Mouse (Mus musculus) retina, postnatal 1 day (tissue): ENCODE data around the gene Nhsl2.
"Not testable (repeated sequence)": the region's sequence is repeated elsewhere in the genome, so short reads cannot be mapped to it uniquely, and the experiment has no call there.

Experiments
- DNase-seq: peaks from one replicate; pipeline ENCODE4 v3.0.0-alpha.2; 2012

Gene Nhsl2

DNA sequence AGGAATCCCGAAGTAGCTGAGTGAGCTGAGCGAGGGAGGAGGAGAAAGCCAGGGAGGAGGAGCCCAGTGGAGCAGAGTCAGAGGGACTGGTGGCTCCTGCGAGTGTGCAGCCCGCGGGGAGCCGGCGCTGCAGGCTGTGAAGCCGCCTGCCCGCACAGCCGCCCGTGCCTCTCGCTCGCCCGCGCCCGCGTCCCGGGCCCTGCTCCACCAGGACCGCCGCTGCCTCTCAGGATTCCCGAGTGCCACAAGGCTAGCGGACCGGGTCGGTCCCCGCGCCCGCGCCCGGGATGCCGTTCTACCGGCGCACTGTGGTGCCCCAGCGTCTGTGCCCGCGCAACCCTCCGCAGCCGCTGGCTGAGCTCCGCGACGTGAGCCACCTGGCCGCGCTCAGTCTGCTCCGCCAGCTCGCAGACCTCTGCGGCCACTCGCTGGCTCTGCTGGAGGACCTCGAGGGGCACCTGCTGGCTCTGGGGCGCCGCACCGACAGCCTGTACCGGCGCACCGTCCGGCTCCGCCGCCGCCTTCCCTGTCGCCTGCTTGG lies at the start of gene Nhsl2:
Gene Nhsl2, plus strand, starts transcription at position 105 of the 541 bp plus-strand sequence.
- peak; percentile 51 for DNase-seq

DNA sequence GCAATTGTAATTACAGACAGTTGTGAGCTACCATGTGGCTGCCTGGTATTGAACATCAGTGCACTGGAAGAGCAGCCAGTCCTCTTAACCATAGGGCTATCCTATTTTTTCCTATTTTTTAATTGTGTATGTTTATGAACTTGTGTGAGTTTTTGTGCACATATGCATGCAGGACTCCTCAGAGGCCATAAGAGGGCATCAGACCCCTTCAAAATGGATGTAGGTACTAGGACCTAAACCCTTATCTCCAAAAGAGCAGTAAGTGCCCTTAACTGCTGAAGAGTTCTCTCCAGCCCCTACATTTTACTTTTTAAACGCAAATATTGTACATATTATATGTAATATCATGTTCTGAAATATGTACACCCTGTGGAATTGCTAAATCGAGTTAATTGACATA lies 43.7 kb upstream of the Nhsl2 start:
- DNase-seq = peak; percentile 38

DNA sequence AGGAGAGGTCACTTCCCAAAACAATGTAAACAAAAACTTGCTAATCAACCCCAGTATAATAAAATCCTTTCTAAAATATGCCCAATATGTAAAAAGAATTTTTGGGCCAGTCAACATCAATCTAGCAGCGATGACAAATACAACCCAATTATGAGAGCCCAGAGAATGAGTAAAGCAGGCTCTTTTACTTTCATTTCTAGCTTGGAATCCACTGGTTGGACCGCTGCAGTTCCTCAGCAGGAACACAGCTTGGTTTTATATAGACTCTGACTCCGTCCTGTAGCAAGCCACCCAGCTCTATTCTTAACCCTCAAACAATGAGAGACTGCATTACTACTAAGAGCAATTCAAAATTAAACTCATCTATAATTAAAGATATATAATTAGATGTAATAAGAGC lies 37.4 kb upstream of the Nhsl2 start:
- no peak for DNase-seq

DNA sequence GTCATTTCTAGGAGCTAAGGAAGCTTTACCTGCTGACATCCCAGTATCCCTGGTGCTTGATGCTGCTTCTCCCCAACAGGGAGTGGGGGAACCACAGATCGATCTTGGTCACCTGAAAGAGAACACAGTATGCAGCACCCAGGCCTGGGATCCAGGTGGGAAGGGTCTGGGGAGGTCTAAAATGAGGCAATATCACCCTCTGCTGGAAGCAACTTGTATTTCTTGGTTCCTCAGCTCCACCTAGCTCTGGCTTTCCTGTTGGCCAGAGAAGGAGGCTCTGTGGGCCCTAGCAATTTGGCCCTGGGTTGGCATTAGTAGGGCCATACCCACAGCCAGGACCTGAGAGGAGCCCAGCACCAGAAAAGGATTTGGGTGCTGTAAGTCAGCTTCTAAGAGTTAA lies 30.0 kb upstream of the Nhsl2 start:
- peak; percentile 29 for DNase-seq

DNA sequence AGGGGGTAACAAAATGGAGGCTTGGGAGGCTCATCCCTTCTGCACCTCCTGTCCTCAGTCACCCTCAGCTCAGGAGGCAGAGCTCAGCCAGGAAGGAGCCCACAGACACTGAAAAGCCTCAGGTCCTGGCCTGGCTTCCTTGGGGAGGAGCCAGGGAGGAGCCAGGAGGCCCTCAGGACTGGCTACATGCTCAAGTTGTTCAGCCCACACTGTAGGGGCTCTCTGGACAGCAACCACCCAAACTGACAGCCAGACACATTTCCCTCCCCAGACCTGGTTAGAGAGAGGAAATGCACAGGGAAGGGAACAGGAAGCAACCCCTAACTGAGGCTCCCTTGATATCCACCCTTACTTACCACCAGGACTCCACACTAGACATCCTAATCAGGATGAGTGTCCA lies 29.2 kb upstream of the Nhsl2 start:
- not testable (repeated sequence) for DNase-seq

DNA sequence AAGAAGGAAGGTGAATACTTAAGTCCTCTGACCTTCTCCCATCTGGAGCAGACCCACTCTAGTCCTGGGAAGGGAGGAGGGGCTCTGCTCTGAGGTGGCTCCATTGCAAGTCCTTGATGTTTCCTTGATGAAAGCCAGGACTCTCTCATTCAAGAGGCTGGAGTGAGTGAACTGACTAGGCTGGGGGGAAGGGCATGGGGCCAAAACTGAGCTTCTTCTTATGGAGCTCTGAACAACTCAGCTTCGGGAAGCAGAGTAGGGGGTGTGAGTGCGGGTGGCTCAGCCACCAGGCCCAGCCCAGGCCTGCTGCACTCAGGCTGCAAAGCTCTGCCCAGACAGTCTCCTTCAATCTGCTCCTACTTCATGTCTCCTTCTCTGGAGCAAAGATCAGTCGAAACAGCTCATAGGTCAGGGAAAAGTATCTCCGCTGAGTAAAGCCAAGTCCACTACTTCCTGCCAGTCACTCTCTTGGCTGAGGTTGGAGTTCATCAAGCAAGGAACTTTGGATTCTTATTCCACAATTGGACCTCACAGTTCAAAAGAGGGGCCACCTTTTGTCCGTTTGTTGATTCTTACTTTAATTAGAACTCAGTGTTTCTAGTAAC lies 1.9 kb upstream of the Nhsl2 start:
- DNase-seq = no peak

DNA sequence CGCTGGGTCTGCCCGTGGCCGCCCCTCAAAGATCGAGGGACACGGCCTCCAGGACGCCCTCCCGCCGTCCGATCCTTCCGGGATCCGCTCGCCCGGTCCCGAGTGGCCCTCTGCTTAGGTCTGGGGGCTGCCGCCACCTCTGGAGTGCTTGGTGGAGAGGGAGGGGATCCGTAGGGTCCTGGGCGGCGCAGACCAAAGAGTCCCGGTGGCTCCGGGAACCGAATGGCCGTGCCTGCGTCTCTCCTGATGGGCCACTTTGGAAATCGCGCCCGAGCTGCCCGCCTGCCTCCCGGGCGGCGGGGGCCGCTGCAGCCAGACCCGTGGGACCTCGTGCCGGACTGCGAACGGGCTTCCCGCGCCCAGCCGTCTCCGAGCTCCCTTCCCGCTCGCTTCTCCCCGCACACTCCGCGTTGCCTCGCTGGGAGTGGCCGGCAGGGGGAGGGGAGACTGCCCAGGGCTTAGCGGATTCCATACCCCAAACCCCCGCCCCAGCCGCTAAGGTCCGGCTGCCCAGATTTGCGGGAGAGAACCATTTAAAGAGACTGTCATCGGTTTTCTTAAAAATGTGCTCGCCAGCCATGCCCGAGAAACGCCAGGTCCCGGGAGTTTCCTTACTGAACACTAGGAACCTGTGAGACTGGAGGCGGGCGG lies 841 bp downstream of the Nhsl2 start:
- DNase-seq = peak; percentile 61

DNA sequence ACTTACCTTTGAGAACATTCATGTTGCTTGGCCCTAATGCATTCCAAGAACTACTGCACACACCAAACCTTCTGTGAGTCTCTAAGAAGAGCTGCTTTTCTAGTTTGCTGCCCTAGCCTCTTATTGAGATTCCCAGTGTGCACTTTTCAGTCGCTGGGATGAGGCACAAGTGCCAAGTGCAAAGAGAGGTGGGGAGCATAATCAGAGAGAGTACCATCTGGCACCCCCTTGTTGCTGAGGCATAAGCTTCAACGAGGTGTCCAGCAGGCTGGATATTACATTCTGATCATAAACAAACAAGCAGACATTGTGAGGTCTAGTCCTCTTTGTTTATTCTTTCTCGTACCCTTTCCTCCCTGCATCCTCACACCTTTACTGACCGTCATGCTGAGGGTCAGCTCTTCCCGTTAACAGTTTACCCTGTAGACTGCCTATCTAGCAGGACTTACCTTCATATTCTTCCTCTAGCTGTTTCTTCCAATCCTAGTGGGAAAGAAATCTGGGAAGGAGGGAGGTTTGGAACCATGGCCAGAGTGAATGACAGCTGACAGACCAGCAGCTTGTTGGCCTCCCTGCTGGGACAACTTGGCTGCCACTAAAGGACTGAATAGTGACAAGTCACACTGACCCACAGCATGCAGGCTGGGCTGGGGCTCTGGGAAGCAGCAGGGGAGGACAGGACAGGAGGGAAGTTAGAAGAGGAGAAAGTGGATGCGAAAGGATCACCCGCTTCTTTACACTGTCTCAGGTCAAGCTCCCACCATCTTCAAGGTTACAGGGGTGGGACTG lies 2.6 kb downstream of the Nhsl2 start:
- DNase-seq = no peak

DNA sequence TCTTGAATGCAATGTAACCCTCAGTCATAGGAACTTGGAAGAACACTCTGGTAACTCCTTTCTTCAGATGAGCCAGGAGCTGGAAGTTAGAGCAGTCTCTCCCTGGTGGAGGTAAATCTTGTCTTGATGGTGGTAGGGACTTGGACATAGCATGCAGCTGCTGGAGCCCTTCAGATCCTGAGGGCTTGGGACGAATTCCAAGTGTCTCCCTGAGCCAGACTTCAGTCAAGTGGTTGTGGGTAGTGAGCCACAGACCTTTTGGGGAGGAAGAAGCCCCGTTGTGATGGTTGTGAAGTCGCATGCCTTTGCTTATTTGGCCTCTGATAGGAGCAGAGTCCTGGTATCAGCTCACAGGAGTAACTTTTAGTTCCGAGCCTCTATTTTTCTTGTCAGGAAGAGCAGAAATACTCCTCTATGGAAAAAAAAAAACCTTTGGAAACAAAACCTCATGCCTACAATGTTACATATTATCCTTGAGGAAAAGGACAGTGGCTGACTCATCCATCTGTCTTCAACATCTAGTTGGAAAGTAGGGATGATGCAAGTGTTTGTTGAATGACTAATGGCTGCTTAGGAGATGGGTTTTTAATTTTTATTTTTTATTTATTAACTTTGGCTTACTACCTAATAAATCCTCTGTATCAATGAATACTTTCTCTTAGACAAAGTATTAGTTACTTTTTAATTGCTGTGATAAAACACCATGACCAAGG lies 14.6 kb downstream of the Nhsl2 start:
- no peak for DNase-seq

DNA sequence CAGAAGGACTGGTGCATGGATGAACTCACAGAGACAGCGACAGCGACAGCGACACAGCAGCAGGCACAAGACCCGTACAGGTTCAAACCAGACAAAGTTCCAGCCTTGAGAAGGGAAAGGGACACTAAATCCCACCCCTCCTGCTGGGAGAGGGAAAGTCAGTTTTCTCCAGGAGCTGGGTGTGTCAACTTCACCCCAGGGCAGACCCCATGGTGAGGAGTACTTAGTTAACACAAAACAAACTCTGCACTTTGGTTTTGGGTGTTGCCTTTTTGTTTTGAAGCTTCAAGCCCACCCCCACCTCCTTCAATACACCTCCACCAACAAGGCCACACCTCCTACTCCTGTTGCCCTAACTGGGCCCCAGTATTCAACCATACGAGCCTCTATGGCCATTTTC lies 15.6 kb downstream of the Nhsl2 start:
- no peak for DNase-seq

DNA sequence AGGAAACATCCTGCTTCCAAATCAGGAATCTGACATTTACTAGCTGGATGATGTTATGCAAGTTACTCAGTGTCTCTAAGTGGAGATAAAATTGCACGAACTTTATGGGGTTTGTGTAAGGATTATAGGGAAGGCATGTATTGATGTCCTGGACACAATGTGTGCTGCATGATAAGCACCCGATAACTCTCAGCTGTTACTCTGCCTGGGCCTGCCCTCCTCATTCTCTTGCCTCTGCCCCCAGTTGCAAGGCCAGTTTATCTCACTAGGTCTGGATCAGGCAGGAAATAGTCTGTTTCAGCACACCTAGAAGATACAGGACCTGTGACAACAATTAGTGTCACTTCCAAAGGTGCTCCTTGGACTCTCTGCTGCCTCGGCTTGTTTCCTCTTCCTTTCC lies 25.0 kb downstream of the Nhsl2 start:
- DNase-seq = no peak

DNA sequence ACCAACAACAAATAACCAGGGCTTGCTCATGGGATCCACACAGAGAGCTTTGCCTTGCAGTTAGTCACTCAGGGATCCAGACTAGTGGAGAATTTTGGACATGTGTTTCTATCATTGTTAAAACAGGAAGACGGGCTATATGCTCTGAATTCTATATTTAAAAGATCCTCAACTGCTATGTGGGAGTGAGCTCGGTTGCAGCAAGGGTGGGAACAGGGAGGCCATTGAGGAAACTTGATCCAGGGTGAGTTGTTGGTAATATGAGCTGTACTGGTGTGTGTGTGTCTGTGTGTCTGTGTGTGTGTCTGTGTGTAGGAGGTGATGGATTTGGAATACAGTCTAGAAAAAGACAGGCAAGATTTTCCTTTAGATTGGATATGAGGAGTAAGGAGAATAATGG lies 25.7 kb downstream of the Nhsl2 start:
- DNase-seq = no peak

DNA sequence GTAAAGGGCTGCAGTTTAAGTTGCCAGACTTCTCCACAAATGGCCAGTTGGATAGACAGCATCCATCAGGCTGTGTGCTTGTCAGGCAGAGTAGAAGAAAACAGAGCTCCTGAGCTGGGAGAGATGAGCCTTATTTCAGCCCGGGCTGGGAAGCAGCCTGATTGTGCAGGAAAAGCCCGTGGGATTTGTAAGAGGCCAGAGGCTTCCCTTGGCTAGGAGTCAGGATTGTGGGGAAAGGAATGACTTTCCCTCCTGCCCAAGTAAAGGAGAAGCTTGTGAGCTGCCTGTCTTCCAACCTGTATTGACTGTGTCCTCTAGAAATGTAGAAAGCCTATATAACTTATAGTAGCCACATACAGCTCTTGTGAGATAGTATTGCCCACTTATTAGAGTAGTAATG lies 27.0 kb downstream of the Nhsl2 start:
- no peak for DNase-seq

DNA sequence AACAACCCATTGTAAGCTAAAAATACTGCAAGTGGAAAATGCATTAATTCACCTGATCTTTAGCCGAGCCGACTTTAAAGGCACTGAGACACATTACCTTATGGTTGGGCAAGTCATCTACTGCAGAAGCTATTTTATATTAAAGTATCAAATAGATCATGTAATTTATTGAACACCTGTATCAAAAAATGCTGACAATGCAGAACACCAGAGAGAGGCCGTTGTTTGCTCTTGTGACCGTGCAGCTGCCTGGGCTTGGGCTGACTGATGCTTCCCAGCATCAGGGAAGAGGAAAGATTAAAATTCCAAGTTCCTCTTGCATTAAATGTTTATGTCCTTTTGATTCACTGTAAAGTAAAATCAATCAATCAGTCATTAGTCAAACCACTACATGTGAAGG lies 28.7 kb downstream of the Nhsl2 start:
- no peak for DNase-seq

DNA sequence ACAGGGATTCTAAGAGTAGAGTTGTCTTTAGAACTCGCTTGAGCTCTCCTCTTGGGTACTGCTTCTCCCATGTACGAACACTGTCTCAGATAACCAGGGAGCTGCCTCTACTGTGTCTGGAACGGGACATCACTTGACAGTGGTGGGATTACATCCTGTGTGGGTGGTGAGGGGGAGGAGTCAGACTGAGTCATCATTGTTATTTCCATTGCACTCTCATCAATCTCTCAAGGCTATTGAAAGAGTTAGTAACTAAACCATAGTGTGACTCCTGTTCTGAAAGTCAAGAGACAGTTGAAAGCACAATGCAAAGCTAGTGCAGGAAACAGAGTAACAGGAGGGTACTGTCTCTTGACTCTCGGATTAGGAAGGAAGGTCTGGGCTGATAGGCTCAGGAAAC lies 29.4 kb downstream of the Nhsl2 start:
- DNase-seq = no peak

DNA sequence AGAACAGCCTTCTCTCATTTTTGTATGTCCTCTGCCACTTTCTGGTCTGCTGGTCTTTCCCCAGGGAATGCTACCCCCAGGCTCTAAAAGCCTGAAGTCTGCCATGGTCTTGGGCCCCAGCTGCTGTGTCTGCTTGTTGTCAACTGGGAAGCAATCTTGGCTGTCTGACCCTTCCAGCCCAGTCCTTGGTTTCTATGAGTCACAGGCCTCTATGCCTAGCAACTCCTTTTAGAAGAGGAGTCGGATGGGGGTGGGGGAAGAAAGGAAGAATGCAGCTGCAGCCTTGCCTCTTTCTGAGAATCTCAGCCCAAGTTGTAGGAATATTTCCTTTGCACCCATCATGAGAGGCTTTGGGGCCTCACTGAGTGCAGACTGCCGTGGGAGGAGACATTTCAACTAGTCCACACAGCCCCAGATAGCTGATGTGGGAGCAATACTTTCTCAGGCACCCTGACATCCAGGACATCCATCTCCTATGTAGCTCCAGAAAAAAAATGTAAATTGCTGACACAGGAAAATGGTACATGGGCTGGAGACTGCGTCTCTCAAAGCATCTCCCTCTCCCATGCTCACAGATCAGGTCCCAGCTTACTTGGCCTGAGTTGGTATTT lies 33.1 kb downstream of the Nhsl2 start:
- no peak for DNase-seq

DNA sequence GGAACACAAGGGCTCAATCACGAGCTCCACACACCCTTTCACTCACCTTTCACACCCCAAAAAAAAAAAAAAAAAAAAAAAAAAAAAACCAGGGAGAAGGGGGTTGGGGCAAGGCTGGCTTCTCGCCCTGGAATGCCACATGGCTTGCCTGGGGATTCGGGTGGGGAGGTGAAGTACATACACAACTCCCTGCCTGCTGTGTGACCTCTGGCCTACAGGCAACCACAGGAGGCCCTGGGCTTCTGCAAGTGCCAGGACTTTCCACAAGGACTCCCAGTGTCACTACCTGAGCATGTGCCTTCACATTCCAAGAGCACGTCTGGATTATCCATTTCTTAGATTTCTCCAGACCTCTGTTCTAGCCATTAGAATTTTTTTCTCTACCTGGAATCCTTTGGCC lies 40.2 kb downstream of the Nhsl2 start:
- no peak for DNase-seq

DNA sequence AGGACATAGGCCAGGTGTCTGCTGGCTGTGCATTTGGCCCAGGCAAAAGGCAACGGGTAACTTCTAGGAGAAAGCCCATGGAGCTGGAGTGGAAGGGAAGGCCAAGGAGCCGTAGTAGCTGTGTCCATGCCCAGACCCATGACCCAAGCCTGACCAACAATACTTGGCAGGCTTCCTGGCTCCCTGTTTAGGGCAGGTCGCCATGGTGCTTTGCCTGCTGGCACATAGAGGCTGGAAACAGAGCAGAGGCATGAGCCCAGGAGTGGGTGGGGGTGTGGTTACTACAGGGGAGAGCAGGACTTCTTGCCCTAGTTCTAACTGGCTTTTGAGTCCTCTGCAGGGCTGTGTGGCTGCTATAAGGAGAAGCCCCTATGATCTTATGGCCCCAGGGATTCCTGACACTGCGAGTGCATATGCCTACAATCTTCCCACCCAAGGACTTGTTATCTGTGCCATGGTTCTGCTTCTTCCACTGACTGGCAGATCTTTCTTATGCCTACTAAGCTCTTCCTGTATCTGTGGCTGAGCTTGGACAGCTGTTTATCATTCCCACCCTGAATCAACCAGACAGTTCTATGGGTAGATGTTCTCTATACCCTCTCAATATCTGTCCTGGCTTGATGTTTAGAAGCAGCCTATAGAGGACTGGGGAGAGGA lies 40.8 kb downstream of the Nhsl2 start:
- no peak for DNase-seq

DNA sequence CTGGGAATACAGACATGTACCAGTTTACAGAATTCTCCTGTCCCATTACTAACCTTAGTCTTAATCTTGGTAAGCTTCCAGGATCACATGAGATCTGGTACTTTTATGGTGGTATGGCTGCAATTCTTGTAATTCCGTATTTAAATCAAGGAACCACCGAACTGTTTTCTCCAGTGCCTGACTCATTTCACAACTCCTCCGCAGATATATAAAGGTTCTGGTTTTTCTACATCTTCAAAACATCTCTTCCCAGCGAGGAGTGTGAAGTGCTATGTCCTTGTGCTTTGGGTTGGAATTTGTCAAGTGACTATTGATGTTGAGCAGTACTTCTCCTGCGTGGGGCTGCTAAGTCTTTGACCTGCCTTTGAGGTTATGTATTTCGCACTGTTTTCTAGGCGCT lies 44.6 kb downstream of the Nhsl2 start:
- no peak for DNase-seq

DNA sequence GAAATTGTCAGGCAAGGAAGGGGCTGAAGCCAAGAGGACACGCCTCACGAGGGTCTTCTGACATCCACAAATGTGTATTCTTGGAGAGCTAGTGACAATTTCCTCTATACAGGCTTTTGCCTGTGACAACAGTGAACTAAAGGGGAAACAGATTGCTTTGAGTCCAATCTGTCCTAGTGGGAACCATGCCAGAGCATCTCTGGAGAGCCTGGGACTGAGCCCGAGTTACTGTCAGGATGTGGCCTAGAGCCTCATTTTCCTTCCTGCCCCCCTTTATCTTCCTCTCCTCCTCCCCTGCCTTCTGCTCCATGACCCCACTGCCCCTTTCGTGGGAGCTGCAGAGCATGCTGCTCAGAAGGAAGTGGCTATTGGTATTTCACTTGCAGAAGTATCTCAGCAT lies 49.2 kb downstream of the Nhsl2 start:
- DNase-seq = no peak

DNA sequence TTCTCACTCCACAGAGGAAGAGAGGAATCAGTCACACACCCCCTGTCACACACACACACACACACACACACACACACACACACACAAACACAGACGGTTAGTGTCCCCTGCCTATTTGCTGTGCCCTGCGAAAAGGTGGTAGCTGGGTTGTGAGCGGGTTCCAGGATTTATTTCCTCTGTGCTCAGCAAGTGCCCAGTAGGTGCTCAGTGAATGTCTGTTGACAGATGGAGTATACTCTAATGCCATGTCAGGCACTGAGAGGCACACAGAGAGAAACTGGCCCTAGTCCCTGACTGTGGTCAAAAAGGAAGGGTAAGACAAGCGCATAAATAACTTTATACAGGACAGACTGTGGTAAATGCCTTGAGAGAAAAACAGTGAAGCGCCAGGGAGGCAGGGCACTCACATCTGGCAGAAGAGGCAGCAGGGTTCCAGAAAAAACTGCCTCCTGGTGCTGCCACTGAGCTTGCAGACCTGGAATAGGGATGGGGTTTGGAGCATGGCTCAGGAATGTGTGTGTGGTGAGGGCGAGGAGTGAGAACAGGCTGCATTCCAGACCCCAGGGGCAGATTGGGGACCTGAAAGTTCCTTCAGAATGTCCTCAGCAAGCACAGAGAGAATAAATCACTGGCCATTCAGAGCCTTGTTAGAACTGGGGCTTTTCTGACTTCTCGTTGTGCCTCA lies 52.8 kb downstream of the Nhsl2 start:
- DNase-seq = no peak

DNA sequence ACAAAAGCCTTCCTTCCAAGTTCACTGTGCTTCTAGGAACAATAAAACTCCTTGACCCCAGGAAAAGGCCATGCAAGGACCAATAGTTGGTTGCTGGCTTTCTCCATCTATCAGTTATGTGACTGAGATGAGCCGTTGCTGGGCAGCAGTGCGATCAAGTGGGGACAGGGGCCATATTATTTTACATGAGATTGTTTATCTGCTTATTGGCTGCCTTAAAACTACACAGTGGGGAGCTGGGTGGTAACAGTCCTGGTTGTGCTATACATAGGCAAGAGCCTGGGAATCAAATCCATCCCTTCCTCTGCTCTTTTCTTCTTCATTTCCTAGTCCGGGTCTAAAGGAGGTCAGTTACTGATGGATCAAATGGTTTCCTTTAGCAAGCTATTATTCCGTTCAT lies 53.4 kb downstream of the Nhsl2 start:
- DNase-seq = no peak
